Mouse (Mus musculus) stomach, adult 2 months (tissue): ENCODE measurements around the gene L2hgdh. TPM values are rescaled to one million over a fixed set of nuclear protein-coding genes. Genes with fewer than 3 reads are reported as not detected.

Experiments used
- polyA plus RNA-seq: library from polyadenylated mRNA; depleted of rRNA; stranded (reverse); fragments of >200 nt; gene quantifications from 2 replicates; pipeline ENCODE4 v1.2.3, GENCODE M21; 2012; rRNA removed

L2hgdh gene
- 2.4 and 2.6 TPM in 2 replicates for polyA plus RNA-seq

DNA sequence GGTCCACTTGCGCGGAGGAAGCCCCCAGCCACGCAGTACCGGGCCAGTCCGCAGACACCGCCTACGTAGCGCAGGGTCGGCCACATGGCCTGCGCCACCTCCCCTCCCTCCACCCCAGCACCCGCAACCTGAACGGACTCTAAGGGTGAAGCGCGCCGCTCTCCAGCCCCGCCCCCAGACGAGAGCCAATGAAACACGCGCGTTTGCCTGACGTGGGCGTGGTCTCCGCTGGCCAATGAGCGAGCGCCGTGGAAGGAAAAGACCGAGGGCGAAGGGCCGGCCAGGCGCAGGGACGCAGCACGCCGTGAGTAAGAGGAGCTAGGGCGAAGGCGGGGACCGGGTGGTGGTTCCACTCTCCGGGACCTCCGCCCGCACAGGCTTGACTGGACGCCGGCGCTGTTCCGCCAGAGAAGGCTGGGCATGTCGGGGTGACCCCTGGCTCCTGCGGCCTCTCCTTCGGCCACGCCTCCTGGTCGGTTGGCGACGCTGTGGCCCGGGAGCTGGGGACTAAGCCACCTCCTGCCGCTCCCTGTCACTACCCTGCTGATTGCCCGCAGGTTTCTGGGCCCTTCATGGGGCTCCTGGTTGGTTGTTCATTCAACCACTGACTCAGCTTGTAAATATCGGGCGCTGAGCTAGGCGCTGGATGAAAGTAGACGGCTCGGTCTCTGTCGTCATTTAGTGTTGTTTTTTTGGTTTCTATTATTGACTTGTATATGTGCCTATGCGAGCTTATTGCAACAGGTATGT, at the start of gene L2hgdh, which contains the start of gene Atp5s:
TSS of gene L2hgdh (minus strand) at position 163 of the 750 bp plus-strand sequence.
TSS of gene Atp5s (plus strand) at position 240 of the 750 bp plus-strand sequence.

DNA sequence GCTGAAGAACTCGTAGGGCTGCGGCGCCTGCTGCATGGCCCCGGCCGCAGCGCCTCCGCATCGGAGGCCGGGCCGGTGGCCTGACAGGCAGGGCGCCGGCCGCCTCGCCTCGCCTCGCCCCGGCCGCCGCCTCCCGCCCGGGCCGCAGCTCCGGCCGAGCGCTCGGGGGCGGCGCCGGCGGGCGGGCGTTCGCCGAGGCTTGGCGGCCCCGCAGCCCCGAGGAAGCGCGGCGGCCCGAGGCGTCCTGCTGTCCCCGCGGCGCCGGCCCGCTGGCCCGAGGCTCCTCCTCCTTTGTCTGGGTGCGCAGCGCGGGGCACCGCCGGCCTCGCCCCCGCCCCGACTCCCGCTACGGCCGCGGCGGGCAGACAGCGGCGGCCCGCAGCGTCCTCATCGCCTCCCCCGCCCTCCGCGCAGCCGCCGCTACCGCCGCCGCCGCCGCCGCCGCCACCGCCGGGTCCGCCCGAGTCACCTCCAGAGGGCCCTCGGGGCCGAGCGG, 43.1 kb downstream of the L2hgdh start, which contains the start of gene Sos2:
TSS of gene Sos2 (minus strand) at position 287 of the 496 bp plus-strand sequence.

Other genes starting within 250 kb of the L2hgdh start
- gene Vcpkmt, start 141.8 kb downstream of the L2hgdh start, polyA plus RNA-seq = 5.6 and 5.8 TPM in 2 replicates
- 2.5 and 2.7 TPM in 2 replicates for gene Sos2, start 43.0 kb downstream of the L2hgdh start, polyA plus RNA-seq
- 3.0 and 4.5 TPM in 2 replicates for gene Atp5s, start 77 bp upstream of the L2hgdh start, polyA plus RNA-seq
- gene Cdkl1, start 66.4 kb upstream of the L2hgdh start, polyA plus RNA-seq = 0.23 and 0.25 TPM in 2 replicates
- gene Atl1, start 167.7 kb upstream of the L2hgdh start, polyA plus RNA-seq = 0.35 and 0.42 TPM in 2 replicates
- gene Map4k5, start 168.3 kb upstream of the L2hgdh start, polyA plus RNA-seq = 2.9 and 3.5 TPM in 2 replicates